Mouse (Mus musculus): ENCODE measurements around the gene Pgap2. TPM values are rescaled to one million over a fixed set of nuclear protein-coding genes. Genes with fewer than 3 reads are reported as not detected.

The Pgap2 gene
- polyA plus RNA-seq, 1 experiment from 2014 or later, result 82.9 TPM

- 87% methylated on average over 8 of the region's 8 CpGs for WGBS
Measured at GRCm38 (mm10) chr7:102238686-102239286, 28.8 kb downstream of the Pgap2 start.

GRCm38 (mm10) chr7:102239591-102239990 is 29.6 kb downstream of the Pgap2 start:
- Histone ChIP-seq H3K9me3 (ENCODE audit: low read length) (no peaks in the 10 kb centered on the region), H3K9ac (replicated peaks; ENCODE audit: low read length) (no peak overlapping the region), H3K4me1 (ENCODE audit: insufficient read depth, low read length) (no peaks in the 10 kb centered on the region), H3K27me3 (ENCODE audit: insufficient read depth, low read length) (no peaks in the 10 kb centered on the region), H3K27ac (ENCODE audit: low read length) (no peak overlapping the region), H3K4me2 (replicated peaks; ENCODE audit: low read depth, low read length) (no peak overlapping the region), H3K4me3 (ENCODE audit: low read length) (no peak overlapping the region), H3K36me3 (ENCODE audit: insufficient read depth, low read length) (peaks cover 47% of the 10 kb centered on the region)
- 93% methylated on average over 16 of the region's 16 CpGs for WGBS
- 0 out of 2 replicates have a peak, but pooled peaks have one; percentile 32 for ATAC-seq (ENCODE audit: low FRiP score, low TSS enrichment)

More at GRCm38 (mm10) chr7:102238686-102239286, 28.8 kb downstream of the Pgap2 start:
- Histone ChIP-seq H3K36me3 (ENCODE audit: insufficient read depth, low read length) (peaks cover 47% of the 10 kb centered on the region), H3K4me1 (ENCODE audit: insufficient read depth, low read length) (no peaks in the 10 kb centered on the region), H3K9me3 (ENCODE audit: low read length) (no peaks in the 10 kb centered on the region), H3K27me3 (ENCODE audit: insufficient read depth, low read length) (no peaks in the 10 kb centered on the region), H3K27ac (ENCODE audit: low read length) (no peak overlapping the region), H3K9ac (replicated peaks; ENCODE audit: low read length) (no peak overlapping the region), H3K4me2 (replicated peaks; ENCODE audit: low read depth, low read length) (no peak overlapping the region), H3K4me3 (ENCODE audit: low read length) (no peak overlapping the region)
- ATAC-seq (ENCODE audit: low FRiP score, low TSS enrichment), result no peak

- 86% methylated on average over 5 of the region's 5 CpGs for WGBS
- Histone ChIP-seq H3K4me1 (ENCODE audit: insufficient read depth, low read length) (peaks cover 26% of the 10 kb centered on the region), H3K27ac (ENCODE audit: low read length) (no peak overlapping the region), H3K9me3 (ENCODE audit: low read length) (no peaks in the 10 kb centered on the region), H3K4me2 (replicated peaks; ENCODE audit: low read depth, low read length) (no peak overlapping the region), H3K27me3 (ENCODE audit: insufficient read depth, low read length) (no peaks in the 10 kb centered on the region), H3K9ac (replicated peaks; ENCODE audit: low read length) (no peak overlapping the region), H3K36me3 (ENCODE audit: insufficient read depth, low read length) (peaks cover 38% of the 10 kb centered on the region), H3K4me3 (ENCODE audit: low read length) (no peak overlapping the region)
- ATAC-seq (ENCODE audit: low FRiP score, low TSS enrichment), result no peak
Measured at GRCm38 (mm10) chr7:102242371-102242770, 32.4 kb downstream of the Pgap2 start.

- no peak overlapping the region for H3K9ac ChIP-seq (replicated peaks; ENCODE audit: low read length)
- H3K4me1 ChIP-seq (ENCODE audit: insufficient read depth, low read length), result peaks cover 32% of the 10 kb centered on the region
- no peak overlapping the region for H3K4me3 ChIP-seq (ENCODE audit: low read length)
- no peak for ATAC-seq (ENCODE audit: low FRiP score, low TSS enrichment)
- no peaks in the 10 kb centered on the region for H3K9me3 ChIP-seq (ENCODE audit: low read length)
- peaks cover 32% of the 10 kb centered on the region for H3K36me3 ChIP-seq (ENCODE audit: insufficient read depth, low read length)
- no peak overlapping the region for H3K4me2 ChIP-seq (replicated peaks; ENCODE audit: low read depth, low read length)
- H3K27ac ChIP-seq (ENCODE audit: low read length), result no peak overlapping the region
- no peaks in the 10 kb centered on the region for H3K27me3 ChIP-seq (ENCODE audit: insufficient read depth, low read length)
- WGBS, result 81% methylated on average over 3 of the region's 3 CpGs
Measured at GRCm38 (mm10) chr7:102242917-102243316, 32.9 kb downstream of the Pgap2 start.

GRCm38 (mm10) chr7:102243870-102244269 is 33.9 kb downstream of the Pgap2 start:
- H3K36me3 ChIP-seq (ENCODE audit: insufficient read depth, low read length), result peaks cover 24% of the 10 kb centered on the region
- no peaks in the 10 kb centered on the region for H3K27me3 ChIP-seq (ENCODE audit: insufficient read depth, low read length)
- no peaks in the 10 kb centered on the region for H3K9me3 ChIP-seq (ENCODE audit: low read length)
- H3K27ac ChIP-seq (ENCODE audit: low read length), result no peak overlapping the region
- no peak overlapping the region for H3K9ac ChIP-seq (replicated peaks; ENCODE audit: low read length)
- no peak overlapping the region for H3K4me3 ChIP-seq (ENCODE audit: low read length)
- H3K4me1 ChIP-seq (ENCODE audit: insufficient read depth, low read length), result peaks cover 41% of the 10 kb centered on the region
- 81% methylated on average over 2 of the region's 2 CpGs for WGBS
- ATAC-seq (ENCODE audit: low FRiP score, low TSS enrichment), result no peak
- no peak overlapping the region for H3K4me2 ChIP-seq (replicated peaks; ENCODE audit: low read depth, low read length)

GRCm38 (mm10) chr7:102244782-102245535 is 35.0 kb downstream of the Pgap2 start:
- Histone ChIP-seq H3K4me1 (ENCODE audit: insufficient read depth, low read length) (peaks cover 47% of the 10 kb centered on the region), H3K4me3 (ENCODE audit: low read length) (no peak overlapping the region), H3K27me3 (ENCODE audit: insufficient read depth, low read length) (no peaks in the 10 kb centered on the region), H3K9me3 (ENCODE audit: low read length) (no peaks in the 10 kb centered on the region), H3K27ac (ENCODE audit: low read length) (peak overlapping the region; percentile 22; the same call in 1 of the 2 replicates), H3K36me3 (ENCODE audit: insufficient read depth, low read length) (peaks cover 14% of the 10 kb centered on the region), H3K4me2 (replicated peaks; ENCODE audit: low read depth, low read length) (no peak overlapping the region), H3K9ac (replicated peaks; ENCODE audit: low read length) (no peak overlapping the region)
- 85% methylated on average over 3 of the region's 3 CpGs for WGBS
- ATAC-seq (ENCODE audit: low FRiP score, low TSS enrichment), result no peak

GRCm38 (mm10) chr7:102245775-102246174 is 35.8 kb downstream of the Pgap2 start:
- no peak for ATAC-seq (ENCODE audit: low FRiP score, low TSS enrichment)
- no peak overlapping the region for H3K4me2 ChIP-seq (replicated peaks; ENCODE audit: low read depth, low read length)
- H3K4me1 ChIP-seq (ENCODE audit: insufficient read depth, low read length), result peaks cover 47% of the 10 kb centered on the region
- peak overlapping the region; percentile 3; the same call in 1 of the 2 replicates for H3K27ac ChIP-seq (ENCODE audit: low read length)
- H3K9ac ChIP-seq (replicated peaks; ENCODE audit: low read length), result peak overlapping the region; percentile 35
- no peaks in the 10 kb centered on the region for H3K27me3 ChIP-seq (ENCODE audit: insufficient read depth, low read length)
- H3K36me3 ChIP-seq (ENCODE audit: insufficient read depth, low read length), result peaks cover 6% of the 10 kb centered on the region
- no peaks in the 10 kb centered on the region for H3K9me3 ChIP-seq (ENCODE audit: low read length)
- H3K4me3 ChIP-seq (ENCODE audit: low read length), result no peak overlapping the region
- 5% methylated on average over 1 of the region's 1 CpGs for WGBS

GRCm38 (mm10) chr7:102246265-102246664 is 36.3 kb downstream of the Pgap2 start:
- 60% methylated on average over 6 of the region's 6 CpGs for WGBS
- Histone ChIP-seq H3K9ac (replicated peaks; ENCODE audit: low read length) (peak overlapping the region; percentile 35), H3K4me1 (ENCODE audit: insufficient read depth, low read length) (peaks cover 52% of the 10 kb centered on the region), H3K4me3 (ENCODE audit: low read length) (no peak overlapping the region), H3K4me2 (replicated peaks; ENCODE audit: low read depth, low read length) (0 out of 2 replicates have a peak overlapping the region, but pooled peaks have one; percentile 5), H3K36me3 (ENCODE audit: insufficient read depth, low read length) (0 out of 2 replicates have a peak, but pooled peaks cover 1% of the 10 kb centered on the region), H3K27ac (ENCODE audit: low read length) (no peak overlapping the region; the same call in 1 of the 2 replicates), H3K9me3 (ENCODE audit: low read length) (no peaks in the 10 kb centered on the region), H3K27me3 (ENCODE audit: insufficient read depth, low read length) (no peaks in the 10 kb centered on the region)
- ATAC-seq (ENCODE audit: low FRiP score, low TSS enrichment), result no peak

GRCm38 (mm10) chr7:102246956-102247797 is 37.2 kb downstream of the Pgap2 start:
- Histone ChIP-seq H3K9me3 (ENCODE audit: low read length) (no peaks in the 10 kb centered on the region), H3K27ac (ENCODE audit: low read length) (0 out of 2 replicates have a peak overlapping the region, but pooled peaks have one; percentile 4), H3K9ac (replicated peaks; ENCODE audit: low read length) (peak overlapping the region; percentile 27; the same call in 1 of the 2 replicates), H3K4me2 (replicated peaks; ENCODE audit: low read depth, low read length) (peak overlapping the region; percentile 74), H3K4me1 (ENCODE audit: insufficient read depth, low read length) (peaks cover 53% of the 10 kb centered on the region), H3K4me3 (ENCODE audit: low read length) (peak overlapping the region; percentile 95), H3K36me3 (ENCODE audit: insufficient read depth, low read length) (no peaks in the 10 kb centered on the region), H3K27me3 (ENCODE audit: insufficient read depth, low read length) (no peaks in the 10 kb centered on the region)
- WGBS, result 44% methylated on average over 12 of the region's 12 CpGs
- ATAC-seq (ENCODE audit: low FRiP score, low TSS enrichment), result no peak

All from kidney, embryonic 16.5 days (tissue).